Mouse (Mus musculus): ENCODE results near the gene Vil1. TPM values are rescaled to one million over a fixed set of nuclear protein-coding genes. Genes with fewer than 3 reads are reported as not detected.

Vil1 gene
- polyA plus RNA-seq (2012; ENCODE audit: low replicate concordance): not detected in 2 replicates

GRCm38 (mm10) chr1:74408589-74409504 is at the start of gene Vil1:
TSS of gene Vil1 (plus strand) at chr1:74409376.

GRCm38 (mm10) chr1:74361812-74362211 is 47.4 kb upstream of the Vil1 start, which contains the start of gene Catip:
TSS of gene Catip (plus strand) at chr1:74362108.

GRCm38 (mm10) chr1:74374980-74375379 is 34.2 kb upstream of the Vil1 start, which contains the start of gene Slc11a1:
TSS of gene Slc11a1 (plus strand) at chr1:74375195.

GRCm38 (mm10) chr1:74390924-74391748 is 18.0 kb upstream of the Vil1 start, which contains the start of gene Ctdsp1:
TSS of gene Ctdsp1 (plus strand) at chr1:74391509.

Other genes starting within 250 kb of the Vil1 start
- not detected in 2 replicates for gene Cxcr1, start 214.7 kb upstream of the Vil1 start, polyA plus RNA-seq (2012; ENCODE audit: low replicate concordance)
- gene Arpc2, start 173.3 kb upstream of the Vil1 start, polyA plus RNA-seq (2012; ENCODE audit: low replicate concordance): 565 and 1,536 TPM in 2 replicates
- 0.26 TPM in 1 of 2 replicates, not detected in the other for gene Gpbar1, start 130.8 kb upstream of the Vil1 start, polyA plus RNA-seq (2012; ENCODE audit: low replicate concordance)
- gene Aamp, start 124.6 kb upstream of the Vil1 start, polyA plus RNA-seq (2012; ENCODE audit: low replicate concordance): 193 and 275 TPM in 2 replicates
- 82.5 and 148 TPM in 2 replicates for gene Pnkd, start 124.4 kb upstream of the Vil1 start, polyA plus RNA-seq (2012; ENCODE audit: low replicate concordance)
- 74.4 and 110 TPM in 2 replicates for gene Tmbim1, start 103.8 kb upstream of the Vil1 start, polyA plus RNA-seq (2012; ENCODE audit: low replicate concordance)
- gene Catip, start 47.3 kb upstream of the Vil1 start, polyA plus RNA-seq (2012; ENCODE audit: low replicate concordance): 0.21 TPM in 1 of 2 replicates, not detected in the other
- gene Slc11a1, start 34.2 kb upstream of the Vil1 start, polyA plus RNA-seq (2012; ENCODE audit: low replicate concordance): 164 and 251 TPM in 2 replicates
- 329 and 559 TPM in 2 replicates for gene Ctdsp1, start 17.9 kb upstream of the Vil1 start, polyA plus RNA-seq (2012; ENCODE audit: low replicate concordance)
- 6.1 and 9.1 TPM in 2 replicates for gene Cnot9, start 96.7 kb downstream of the Vil1 start, polyA plus RNA-seq (2012; ENCODE audit: low replicate concordance)
- 0.06 TPM in 1 of 2 replicates, not detected in the other for gene Plcd4, start 133.5 kb downstream of the Vil1 start, polyA plus RNA-seq (2012; ENCODE audit: low replicate concordance)
- gene Usp37, start 134.9 kb downstream of the Vil1 start, polyA plus RNA-seq (2012; ENCODE audit: low replicate concordance): 0.54 and 6.1 TPM in 2 replicates
- 9.9 and 11.1 TPM in 2 replicates for gene Zfp142, start 178.9 kb downstream of the Vil1 start, polyA plus RNA-seq (2012; ENCODE audit: low replicate concordance)
- 1.5 and 2.2 TPM in 2 replicates for gene Bcs1l, start 178.9 kb downstream of the Vil1 start, polyA plus RNA-seq (2012; ENCODE audit: low replicate concordance)
- 13.7 and 14.3 TPM in 2 replicates for gene Rnf25, start 192.0 kb downstream of the Vil1 start, polyA plus RNA-seq (2012; ENCODE audit: low replicate concordance)
- gene Stk36, start 192.1 kb downstream of the Vil1 start, polyA plus RNA-seq (2012; ENCODE audit: low replicate concordance): 0.08 and 0.25 TPM in 2 replicates